Mouse (Mus musculus): ENCODE data around the gene Trim41. TPM values are rescaled to one million over a fixed set of nuclear protein-coding genes. Genes with fewer than 3 reads are reported as not detected.
"Not testable (repeated sequence)": the region's sequence is repeated elsewhere in the genome, so short reads cannot be mapped to it uniquely, and the experiment has no call there.

Trim41 gene
- polyA plus RNA-seq, 1 experiment from 2014 or later, result 5.0 TPM

- Histone ChIP-seq H3K4me1 (no peaks in the 10 kb centered on the region; the same call in 1 of the 2 replicates), H3K36me3 (no peaks in the 10 kb centered on the region), H3K27ac (no peak overlapping the region), H3K27me3 (replicated peaks) (no peaks in the 10 kb centered on the region), H3K9me3 (no peaks in the 10 kb centered on the region), H3K4me3 (replicated peaks) (no peak overlapping the region), H3K4me2 (no peak overlapping the region), H3K9ac (no peak overlapping the region)
- 66% methylated on average over 5 of the region's 5 CpGs for WGBS
- ATAC-seq (ENCODE audit: insufficient read depth, low FRiP score, low read depth), result no peak
These were observed 29.7 kb upstream of the Trim41 start for GRCm38 (mm10) chr11:48846881-48847280.

- not testable (repeated sequence) for ATAC-seq (ENCODE audit: insufficient read depth, low FRiP score, low read depth); H3K27me3 ChIP-seq (replicated peaks); H3K27ac ChIP-seq; H3K4me2 ChIP-seq; H3K36me3 ChIP-seq; H3K9me3 ChIP-seq; H3K9ac ChIP-seq; H3K4me3 ChIP-seq (replicated peaks); H3K4me1 ChIP-seq
- WGBS, result 77% methylated on average over 2 of the region's 2 CpGs
These were observed 29.2 kb upstream of the Trim41 start for GRCm38 (mm10) chr11:48846362-48846761.

GRCm38 (mm10) chr11:48845244-48845815 lies 28.2 kb upstream of the Trim41 start:
- no peak for ATAC-seq (ENCODE audit: insufficient read depth, low FRiP score, low read depth)
- Histone ChIP-seq H3K4me1 (no peaks in the 10 kb centered on the region; the same call in 1 of the 2 replicates), H3K4me2 (no peak overlapping the region), H3K36me3 (no peaks in the 10 kb centered on the region), H3K27me3 (replicated peaks) (no peaks in the 10 kb centered on the region), H3K9me3 (no peaks in the 10 kb centered on the region), H3K4me3 (replicated peaks) (no peak overlapping the region), H3K27ac (no peak overlapping the region), H3K9ac (no peak overlapping the region)
- WGBS, result 25% methylated on average over 13 of the region's 13 CpGs

GRCm38 (mm10) chr11:48844309-48844708 lies 27.2 kb upstream of the Trim41 start:
- no peaks in the 10 kb centered on the region for H3K36me3 ChIP-seq
- H3K4me2 ChIP-seq, result no peak overlapping the region
- 53% methylated on average over 6 of the region's 6 CpGs for WGBS
- no peak for ATAC-seq (ENCODE audit: insufficient read depth, low FRiP score, low read depth)
- no peaks in the 10 kb centered on the region; the same call in 1 of the 2 replicates for H3K4me1 ChIP-seq
- no peak overlapping the region for H3K27ac ChIP-seq
- H3K27me3 ChIP-seq (replicated peaks), result no peaks in the 10 kb centered on the region
- H3K9ac ChIP-seq, result no peak overlapping the region
- no peaks in the 10 kb centered on the region for H3K9me3 ChIP-seq
- no peak overlapping the region for H3K4me3 ChIP-seq (replicated peaks)

GRCm38 (mm10) chr11:48843202-48843601 lies 26.0 kb upstream of the Trim41 start:
- H3K27ac ChIP-seq, result no peak overlapping the region
- no peaks in the 10 kb centered on the region; the same call in 1 of the 2 replicates for H3K4me1 ChIP-seq
- no peaks in the 10 kb centered on the region for H3K27me3 ChIP-seq (replicated peaks)
- H3K9ac ChIP-seq, result no peak overlapping the region
- 58% methylated on average over 11 of the region's 11 CpGs for WGBS
- H3K36me3 ChIP-seq, result no peaks in the 10 kb centered on the region
- no peak for ATAC-seq (ENCODE audit: insufficient read depth, low FRiP score, low read depth)
- H3K4me3 ChIP-seq (replicated peaks), result no peak overlapping the region
- no peak overlapping the region for H3K4me2 ChIP-seq
- no peaks in the 10 kb centered on the region for H3K9me3 ChIP-seq

- Histone ChIP-seq H3K36me3 (no peaks in the 10 kb centered on the region), H3K9me3 (no peaks in the 10 kb centered on the region), H3K4me1 (no peaks in the 10 kb centered on the region; the same call in 1 of the 2 replicates), H3K9ac (no peak overlapping the region), H3K4me3 (replicated peaks) (no peak overlapping the region), H3K4me2 (no peak overlapping the region), H3K27me3 (replicated peaks) (no peaks in the 10 kb centered on the region), H3K27ac (no peak overlapping the region)
- 75% methylated on average over 4 of the region's 4 CpGs for WGBS
- ATAC-seq (ENCODE audit: insufficient read depth, low FRiP score, low read depth), result no peak
These were observed 25.2 kb upstream of the Trim41 start for GRCm38 (mm10) chr11:48842378-48842792.

GRCm38 (mm10) chr11:48841213-48841612 lies 24.1 kb upstream of the Trim41 start:
- H3K4me2 ChIP-seq, result no peak overlapping the region
- peaks cover 5% of the 10 kb centered on the region for H3K4me1 ChIP-seq
- no peak overlapping the region for H3K27ac ChIP-seq
- H3K4me3 ChIP-seq (replicated peaks), result no peak overlapping the region
- H3K9ac ChIP-seq, result no peak overlapping the region
- H3K36me3 ChIP-seq, result no peaks in the 10 kb centered on the region
- no peaks in the 10 kb centered on the region for H3K27me3 ChIP-seq (replicated peaks)
- no peak for ATAC-seq (ENCODE audit: insufficient read depth, low FRiP score, low read depth)
- H3K9me3 ChIP-seq, result no peaks in the 10 kb centered on the region
- 82% methylated on average over 5 of the region's 5 CpGs for WGBS

DNA sequence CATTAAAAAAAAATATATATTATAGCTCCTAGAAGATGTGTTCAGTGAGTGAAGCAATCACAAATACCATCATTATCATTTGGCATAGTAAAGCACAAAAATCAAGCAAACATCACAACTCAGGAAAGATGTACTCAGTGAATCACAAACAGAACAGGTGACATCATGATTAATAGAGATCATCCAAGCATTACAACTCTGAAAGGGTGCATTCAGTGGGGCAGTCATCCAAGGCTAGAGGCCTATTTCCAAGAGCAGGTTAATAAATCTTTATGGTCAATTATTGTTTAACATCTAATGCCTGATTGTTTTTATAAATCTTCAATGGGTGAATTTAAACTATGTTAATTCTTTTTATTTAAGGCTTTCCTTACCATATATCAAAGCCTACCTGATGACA lies 23.7 kb upstream of the Trim41 start:
- no peaks in the 10 kb centered on the region for H3K36me3 ChIP-seq
- H3K9me3 ChIP-seq, result no peaks in the 10 kb centered on the region
- H3K9ac ChIP-seq, result no peak overlapping the region
- peaks cover 5% of the 10 kb centered on the region for H3K4me1 ChIP-seq
- no peak overlapping the region for H3K4me3 ChIP-seq (replicated peaks)
- no peak overlapping the region for H3K4me2 ChIP-seq
- no peak for ATAC-seq (ENCODE audit: insufficient read depth, low FRiP score, low read depth)
- H3K27me3 ChIP-seq (replicated peaks), result no peaks in the 10 kb centered on the region
- no peak overlapping the region for H3K27ac ChIP-seq

GRCm38 (mm10) chr11:48838879-48839680 lies 21.9 kb upstream of the Trim41 start:
- H3K4me2 ChIP-seq, result peak overlapping the region; percentile 88

DNA sequence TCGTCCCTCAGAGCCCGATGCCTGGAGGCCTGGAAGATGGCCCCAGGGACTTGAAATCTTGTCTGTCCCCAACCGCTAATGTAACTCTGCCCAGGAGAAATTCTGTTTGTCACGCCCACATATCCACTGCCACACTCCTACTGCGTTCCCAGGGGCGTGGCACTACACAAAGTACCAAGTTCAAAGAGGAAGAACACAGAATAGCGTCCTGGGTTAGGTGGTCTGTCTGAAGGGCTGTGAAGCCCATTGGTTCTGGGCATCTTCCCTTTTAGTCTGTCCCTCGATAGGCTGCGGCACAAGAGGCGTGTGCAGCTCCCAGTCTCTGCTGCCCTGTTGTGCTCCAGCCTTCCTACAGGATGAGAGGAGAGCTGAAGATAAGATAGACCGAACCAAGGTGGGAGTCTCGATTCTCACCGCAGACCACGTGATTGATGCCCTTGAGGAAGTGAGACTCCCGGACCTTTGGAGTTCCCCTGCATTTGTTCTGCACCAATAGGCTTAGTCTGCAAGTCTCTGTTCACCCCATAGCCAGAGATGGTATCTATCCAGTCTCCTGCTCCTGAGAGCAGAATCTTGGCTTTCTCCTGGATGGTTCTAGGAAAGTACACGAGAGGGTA lies 21.1 kb upstream of the Trim41 start:
- peak overlapping the region; percentile 88 for H3K4me2 ChIP-seq
- peak overlapping the region; percentile 65 for H3K4me3 ChIP-seq (replicated peaks)
- WGBS, result 2% methylated on average over 16 of the region's 16 CpGs
- H3K4me1 ChIP-seq, result peaks cover 5% of the 10 kb centered on the region
- peak overlapping the region; percentile 51; the same call in 1 of the 2 replicates for H3K9ac ChIP-seq
- peak overlapping the region; percentile 42 for H3K27ac ChIP-seq
- H3K9me3 ChIP-seq, result no peaks in the 10 kb centered on the region
- H3K36me3 ChIP-seq, result no peaks in the 10 kb centered on the region
- no peaks in the 10 kb centered on the region for H3K27me3 ChIP-seq (replicated peaks)
- ATAC-seq (ENCODE audit: insufficient read depth, low FRiP score, low read depth), result peak; percentile 30; the same call in 1 of the 2 replicates

More at GRCm38 (mm10) chr11:48838879-48839680, 21.9 kb upstream of the Trim41 start:
- no peak overlapping the region for H3K27ac ChIP-seq
- H3K4me3 ChIP-seq (replicated peaks), result no peak overlapping the region
- WGBS, result 77% methylated on average over 10 of the region's 10 CpGs
- no peaks in the 10 kb centered on the region for H3K27me3 ChIP-seq (replicated peaks)
- H3K4me1 ChIP-seq, result peaks cover 5% of the 10 kb centered on the region
- no peak overlapping the region for H3K9ac ChIP-seq
- no peak for ATAC-seq (ENCODE audit: insufficient read depth, low FRiP score, low read depth)
- no peaks in the 10 kb centered on the region for H3K36me3 ChIP-seq
- H3K9me3 ChIP-seq, result no peaks in the 10 kb centered on the region

- Histone ChIP-seq H3K36me3 (no peaks in the 10 kb centered on the region), H3K27ac (peak overlapping the region; percentile 42), H3K4me3 (replicated peaks) (peak overlapping the region; percentile 65), H3K9me3 (no peaks in the 10 kb centered on the region), H3K4me1 (peaks cover 5% of the 10 kb centered on the region), H3K27me3 (replicated peaks) (no peaks in the 10 kb centered on the region), H3K4me2 (peak overlapping the region; percentile 88), H3K9ac (peak overlapping the region; percentile 51)
- peak; percentile 17; the same call in 1 of the 2 replicates for ATAC-seq (ENCODE audit: insufficient read depth, low FRiP score, low read depth)
- WGBS, result under 1% methylated on average over 77 of the region's 77 CpGs
These were observed 20.4 kb upstream of the Trim41 start for GRCm38 (mm10) chr11:48837310-48838180.

All from stomach, embryonic 15.5 days (tissue).